Mouse (Mus musculus): ENCODE measurements around the gene Hdgfl3.

The Hdgfl3 gene

GRCm38 (mm10) chr7:81934267-81934745 is at the start of gene Hdgfl3:
Gene Hdgfl3 (minus strand): TSS chr7:81934473.
- DNase-seq (ENCODE audit: low spot score in 2 of 2), result peak; percentile 28 to 67

DNA sequence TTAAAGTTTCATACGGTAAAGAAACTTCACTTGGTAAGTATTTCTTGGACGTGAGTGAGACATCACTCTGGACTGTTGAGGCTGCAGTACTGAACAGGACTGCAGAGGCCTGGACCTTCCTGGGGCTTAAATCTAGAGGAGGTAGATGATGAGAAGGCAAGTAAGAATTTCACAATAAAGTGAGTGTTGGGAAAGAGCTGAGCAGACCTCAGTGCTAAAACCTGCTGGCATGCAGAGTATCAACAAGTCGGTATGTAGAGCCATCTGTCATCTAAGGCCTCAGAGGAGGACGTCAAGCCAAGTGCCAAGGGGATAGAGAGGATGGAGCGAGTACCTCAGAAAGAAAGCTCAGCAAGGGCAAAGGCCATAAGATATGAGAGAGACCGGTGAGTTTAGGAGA is 49.4 kb upstream of the Hdgfl3 start:
- no peak for DNase-seq (ENCODE audit: low spot score in 2 of 2)

GRCm38 (mm10) chr7:81978304-81978703 is 44.0 kb upstream of the Hdgfl3 start:
- DNase-seq (ENCODE audit: low spot score in 2 of 2), result no peak

GRCm38 (mm10) chr7:81974616-81975015 is 40.3 kb upstream of the Hdgfl3 start:
- no peak for DNase-seq (ENCODE audit: low spot score in 2 of 2)

GRCm38 (mm10) chr7:81973939-81974338 is 39.7 kb upstream of the Hdgfl3 start:
- DNase-seq (ENCODE audit: low spot score in 2 of 2), result no peak

- DNase-seq (ENCODE audit: low spot score in 2 of 2), result no peak
These were observed 39.1 kb upstream of the Hdgfl3 start for GRCm38 (mm10) chr7:81973339-81973738.

DNA sequence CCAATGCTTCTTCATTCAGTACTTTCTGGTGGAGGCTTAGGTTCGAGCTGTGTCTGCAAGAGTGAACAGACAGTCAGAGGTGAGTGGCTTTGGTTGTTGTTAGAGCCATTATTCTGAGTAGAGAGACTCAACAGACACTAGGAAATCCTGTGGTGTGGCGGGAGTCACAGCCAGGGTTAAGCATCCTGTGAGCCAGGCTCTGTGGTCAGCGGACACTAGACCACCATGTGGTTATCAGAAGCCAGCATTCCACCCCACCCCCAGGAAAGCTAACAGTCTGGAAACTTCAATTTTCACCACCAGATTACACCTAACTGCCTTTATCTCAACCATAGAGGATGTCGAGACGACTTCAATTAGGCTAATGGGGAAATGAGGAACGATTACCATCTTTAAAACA is 34.7 kb upstream of the Hdgfl3 start:
- no peak for DNase-seq (ENCODE audit: low spot score in 2 of 2)

DNA sequence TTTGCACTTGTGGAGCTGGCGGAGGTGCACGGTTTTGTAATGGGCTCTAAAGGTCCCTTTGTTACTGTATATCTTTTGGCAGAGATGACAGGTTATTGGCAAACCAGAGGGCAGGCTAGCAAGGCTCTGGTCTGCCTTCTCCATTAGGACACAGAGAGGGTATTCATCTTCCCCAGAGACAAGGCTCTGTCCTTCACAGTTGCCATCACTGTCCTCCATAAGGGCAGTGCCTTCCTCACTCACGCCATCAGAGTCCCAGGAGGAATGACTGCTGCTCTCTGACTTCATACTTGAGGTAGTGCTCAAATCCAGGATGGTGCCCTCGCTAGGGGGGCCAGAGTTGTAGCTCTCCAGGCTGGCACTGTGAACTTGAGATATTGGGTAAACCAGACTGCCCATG is 34.2 kb upstream of the Hdgfl3 start:
- DNase-seq (ENCODE audit: low spot score in 2 of 2), result no peak

GRCm38 (mm10) chr7:81966195-81966594 is 31.9 kb upstream of the Hdgfl3 start:
- no peak for DNase-seq (ENCODE audit: low spot score in 2 of 2)

DNA sequence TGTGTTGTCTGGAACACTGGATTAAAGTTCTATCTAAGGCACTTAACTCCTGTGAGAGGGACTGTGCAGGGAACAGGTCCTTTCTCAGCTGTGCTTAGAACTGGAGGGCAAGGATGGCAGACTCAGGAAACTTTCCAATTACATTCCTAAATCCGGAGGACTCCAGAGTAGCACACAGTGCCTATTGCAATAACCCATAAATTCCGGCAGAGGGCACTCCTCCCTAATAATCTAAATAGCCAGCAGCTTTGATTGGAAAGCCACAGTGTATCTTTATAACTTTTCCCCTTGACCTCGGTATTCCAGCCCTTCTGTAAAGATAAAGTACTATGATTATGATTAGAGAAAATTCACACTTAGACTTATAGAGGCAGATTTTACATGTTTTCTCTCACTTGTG is 25.4 kb upstream of the Hdgfl3 start:
- peak in 1 of 2 experiments; percentile 18 for DNase-seq (ENCODE audit: low spot score in 2 of 2)

- peak; percentile 31 to 50 for DNase-seq (ENCODE audit: low spot score in 2 of 2)
These were observed 20.1 kb upstream of the Hdgfl3 start for GRCm38 (mm10) chr7:81954208-81954846.

GRCm38 (mm10) chr7:81950499-81950898 is 16.2 kb upstream of the Hdgfl3 start:
- no peak for DNase-seq (ENCODE audit: low spot score in 2 of 2)

DNA sequence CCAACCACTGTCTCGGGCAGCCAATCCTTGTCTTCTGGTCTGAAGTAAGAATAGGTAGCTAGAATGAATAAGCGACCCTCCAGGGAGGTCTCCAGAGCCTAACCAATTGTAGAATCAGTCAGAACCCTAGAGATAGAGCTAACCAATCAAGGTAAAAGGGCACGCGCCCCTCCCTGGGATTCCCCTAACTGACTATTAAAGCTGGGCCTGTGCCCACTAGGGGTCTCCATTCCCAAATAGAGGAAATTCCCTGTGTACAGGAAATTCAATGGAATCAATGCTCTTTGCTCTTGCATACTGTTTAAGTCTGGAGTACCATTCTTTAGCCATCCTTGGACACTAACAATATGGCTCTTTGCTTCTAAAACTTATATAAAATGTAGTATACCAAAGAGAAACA is 11.1 kb upstream of the Hdgfl3 start:
- DNase-seq (ENCODE audit: low spot score in 2 of 2), result no peak

- DNase-seq (ENCODE audit: low spot score in 2 of 2), result no peak
These were observed 533 bp upstream of the Hdgfl3 start for GRCm38 (mm10) chr7:81934806-81935205.

GRCm38 (mm10) chr7:81933601-81934266 is 539 bp downstream of the Hdgfl3 start:
- DNase-seq (ENCODE audit: low spot score in 2 of 2), result peak; percentile 15 to 57

DNA sequence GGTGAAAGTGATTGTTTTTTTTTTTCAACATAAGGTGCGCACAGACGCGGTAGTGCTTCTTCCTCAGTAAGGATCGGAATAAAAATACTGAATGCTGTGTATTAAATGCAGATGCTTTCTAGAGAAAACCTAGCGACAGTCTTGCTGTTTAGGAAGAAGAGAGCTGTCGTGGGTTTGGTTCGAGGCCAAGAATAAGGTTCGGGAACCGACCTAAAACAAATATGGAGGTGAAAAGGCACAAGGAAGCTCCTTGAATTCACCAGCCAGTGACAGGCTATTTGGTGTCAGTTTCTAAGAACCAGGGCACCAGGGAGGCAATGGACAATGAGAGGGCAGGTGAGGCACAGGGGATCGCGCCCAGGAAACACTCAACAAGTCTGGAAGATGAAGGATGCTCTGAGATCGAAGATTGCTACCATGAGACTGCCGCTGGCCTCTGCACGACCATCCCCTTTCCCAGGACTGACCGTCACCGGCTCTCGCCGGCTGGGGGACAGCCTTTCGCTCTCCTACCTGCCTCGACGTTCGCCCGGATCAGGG is 1.1 kb downstream of the Hdgfl3 start:
- DNase-seq (ENCODE audit: low spot score in 2 of 2), result no peak

GRCm38 (mm10) chr7:81932521-81933045 is 1.7 kb downstream of the Hdgfl3 start:
- DNase-seq (ENCODE audit: low spot score in 2 of 2), result no peak

DNA sequence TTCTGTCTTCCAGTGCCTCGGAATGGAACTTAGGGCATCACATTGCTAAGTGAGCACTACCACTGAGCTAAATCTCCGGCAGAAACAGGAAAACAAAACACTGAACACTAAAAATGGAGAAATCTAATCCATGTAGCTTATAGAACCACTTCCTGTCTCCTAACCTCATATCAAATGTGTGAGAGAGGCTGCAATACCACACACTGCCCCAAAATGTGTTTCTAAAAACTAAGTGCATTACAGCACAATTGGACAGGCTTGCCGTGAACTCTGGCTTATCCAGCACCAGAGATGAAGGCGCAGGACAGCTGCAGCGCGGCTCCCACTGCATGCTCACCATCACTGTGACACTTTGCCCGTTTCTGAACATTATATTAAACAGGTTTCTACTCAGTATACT is 5.3 kb downstream of the Hdgfl3 start:
- DNase-seq (ENCODE audit: low spot score in 2 of 2), result no peak

GRCm38 (mm10) chr7:81921379-81921952 is 12.8 kb downstream of the Hdgfl3 start:
- DNase-seq (ENCODE audit: low spot score in 2 of 2), result no peak

GRCm38 (mm10) chr7:81920314-81920713 is 14.0 kb downstream of the Hdgfl3 start:
- no peak for DNase-seq (ENCODE audit: low spot score in 2 of 2)

DNA sequence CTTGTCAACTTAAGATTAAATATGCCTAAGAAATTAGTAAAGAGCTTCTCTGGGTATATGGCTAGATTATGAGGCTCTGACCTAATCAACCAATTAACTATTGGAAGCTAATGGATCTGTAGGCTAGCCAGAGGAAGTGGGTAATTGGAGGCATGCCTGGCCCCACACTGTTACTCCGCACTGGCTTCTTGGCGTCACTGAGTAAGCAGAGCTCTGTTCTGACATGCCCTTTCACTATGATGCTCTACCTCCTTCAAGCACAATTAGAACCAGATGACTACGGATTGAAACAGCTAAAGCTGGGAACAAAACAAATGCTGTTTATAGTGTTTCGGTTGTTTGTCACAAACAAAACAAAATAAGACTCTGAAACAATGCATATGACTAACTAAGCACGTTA is 16.0 kb downstream of the Hdgfl3 start:
- no peak for DNase-seq (ENCODE audit: low spot score in 2 of 2)

- DNase-seq (ENCODE audit: low spot score in 2 of 2), result no peak
These were observed 29.3 kb downstream of the Hdgfl3 start for GRCm38 (mm10) chr7:81904926-81905325.

- no peak for DNase-seq (ENCODE audit: low spot score in 2 of 2)
These were observed 30.2 kb downstream of the Hdgfl3 start for GRCm38 (mm10) chr7:81904094-81904493.
